Mouse (Mus musculus): ENCODE data around the gene Carnmt1. TPM values are rescaled to one million over a fixed set of nuclear protein-coding genes. Genes with fewer than 3 reads are reported as not detected.
"Not testable (repeated sequence)": the region's sequence is repeated elsewhere in the genome, so short reads cannot be mapped to it uniquely, and the experiment has no call there.

Gene Carnmt1
- polyA plus RNA-seq, 2 experiments: 7.7 to 23.0 TPM

GRCm38 (mm10) chr19:18708101-18708500 lies 37.5 kb downstream of the Carnmt1 start:
- no peak overlapping the region for H3K9ac ChIP-seq (replicated peaks)

GRCm38 (mm10) chr19:18710903-18711302 lies 40.3 kb downstream of the Carnmt1 start:
- H3K9ac ChIP-seq (replicated peaks): no peak overlapping the region
- DNase-seq (ENCODE audit: low read depth in 3 of 3, low spot score in 3 of 3) (no peak), ATAC-seq (ENCODE audit: insufficient read depth) (no peak)
- H3K4me2 ChIP-seq (ENCODE audit: low read depth): no peak overlapping the region
- H3K4me1 ChIP-seq (replicated peaks; ENCODE audit: control insufficient read depth in 2 of 2, insufficient read depth in 2 of 2, low read length in 1 of 2): peaks cover 17 to 24% of the 10 kb centered on the region in 2 experiments
- no peak overlapping the region for H3K4me3 ChIP-seq (ENCODE audit: insufficient read depth in 1 of 2, low read depth in 2 of 2, low read length in 2 of 2)
- no peaks in the 10 kb centered on the region for H3K9me3 ChIP-seq (ENCODE audit: control insufficient read depth, low read length)
- no peak for TF ChIP-seq EP300 (IDR thresholded peaks at IDR 0.05; ENCODE audit: low read depth)
- TF ChIP-seq CTCF (IDR thresholded peaks at IDR 0.05; ENCODE audit: low read depth): no peak
- H3K27me3 ChIP-seq (ENCODE audit: control insufficient read depth, insufficient read depth, low read length): no peaks in the 10 kb centered on the region
- 83% methylated on average over 6 of the region's 6 CpGs for WGBS (ENCODE audit: insufficient replicate concordance)
- peaks cover 4% of the 10 kb centered on the region for H3K36me3 ChIP-seq (replicated peaks; ENCODE audit: control insufficient read depth, insufficient read depth, low read depth)
- H3K27ac ChIP-seq: no peak overlapping the region

More at GRCm38 (mm10) chr19:18708101-18708500, 37.5 kb downstream of the Carnmt1 start:
- Histone ChIP-seq H3K4me3 (ENCODE audit: insufficient read depth in 1 of 2, low read depth in 2 of 2, low read length in 2 of 2) (no peak overlapping the region), H3K9me3 (ENCODE audit: control insufficient read depth, low read length) (no peaks in the 10 kb centered on the region), H3K4me2 (ENCODE audit: low read depth) (no peak overlapping the region), H3K27ac (no peak overlapping the region), H3K4me1 (replicated peaks; ENCODE audit: control insufficient read depth in 2 of 2, insufficient read depth in 2 of 2, low read length in 1 of 2) (peaks cover 10 to 11% of the 10 kb centered on the region in 2 experiments), H3K36me3 (replicated peaks; ENCODE audit: control insufficient read depth, insufficient read depth, low read depth) (no peaks in the 10 kb centered on the region), H3K27me3 (ENCODE audit: control insufficient read depth, insufficient read depth, low read length) (no peaks in the 10 kb centered on the region)
- ATAC-seq (ENCODE audit: insufficient read depth): no peak
- TF ChIP-seq CTCF (IDR thresholded peaks at IDR 0.05; ENCODE audit: low read depth): no peak
- no peak for TF ChIP-seq EP300 (IDR thresholded peaks at IDR 0.05; ENCODE audit: low read depth)
- no peak for DNase-seq (ENCODE audit: low read depth in 3 of 3, low spot score in 3 of 3)

GRCm38 (mm10) chr19:18711589-18711988 lies 41.0 kb downstream of the Carnmt1 start:
- H3K27me3 ChIP-seq (ENCODE audit: control insufficient read depth, insufficient read depth, low read length): no peaks in the 10 kb centered on the region
- H3K4me3 ChIP-seq (ENCODE audit: insufficient read depth in 1 of 2, low read depth in 2 of 2, low read length in 2 of 2): peak overlapping the region; percentile 65 to 95; a peak in 3 of 4 replicates
- ATAC-seq (ENCODE audit: insufficient read depth) (no peak), DNase-seq (ENCODE audit: low read depth in 3 of 3, low spot score in 3 of 3) (no peak)
- H3K4me1 ChIP-seq (replicated peaks; ENCODE audit: control insufficient read depth in 2 of 2, insufficient read depth in 2 of 2, low read length in 1 of 2): peaks cover 17 to 24% of the 10 kb centered on the region in 2 experiments
- WGBS (ENCODE audit: insufficient replicate concordance): 76% methylated on average over 9 of the region's 9 CpGs
- peak overlapping the region; percentile 78 for H3K4me2 ChIP-seq (ENCODE audit: low read depth)
- peak overlapping the region; percentile 88; the same call in 1 of the 2 replicates for H3K9ac ChIP-seq (replicated peaks)
- H3K36me3 ChIP-seq (replicated peaks; ENCODE audit: control insufficient read depth, insufficient read depth, low read depth): peaks cover 4% of the 10 kb centered on the region
- H3K9me3 ChIP-seq (ENCODE audit: control insufficient read depth, low read length): no peaks in the 10 kb centered on the region
- TF ChIP-seq EP300 (IDR thresholded peaks at IDR 0.05; ENCODE audit: low read depth) (no peak), CTCF (IDR thresholded peaks at IDR 0.05; ENCODE audit: low read depth) (no peak)
- peak overlapping the region; percentile 98 for H3K27ac ChIP-seq

- peak overlapping the region; percentile 98 for H3K27ac ChIP-seq
- TF ChIP-seq CTCF (IDR thresholded peaks at IDR 0.05; ENCODE audit: low read depth) (no peak), EP300 (IDR thresholded peaks at IDR 0.05; ENCODE audit: low read depth) (peak; percentile 60)
- DNase-seq (ENCODE audit: low read depth in 3 of 3, low spot score in 3 of 3): peak; percentile 38 to 56 (median 47)
- WGBS (ENCODE audit: insufficient replicate concordance): 23% methylated on average over 16 of the region's 16 CpGs
- H3K9ac ChIP-seq (replicated peaks): peak overlapping the region; percentile 88
- H3K27me3 ChIP-seq (ENCODE audit: control insufficient read depth, insufficient read depth, low read length): no peaks in the 10 kb centered on the region
- peaks cover 8% of the 10 kb centered on the region for H3K36me3 ChIP-seq (replicated peaks; ENCODE audit: control insufficient read depth, insufficient read depth, low read depth)
- H3K4me3 ChIP-seq (ENCODE audit: insufficient read depth in 1 of 2, low read depth in 2 of 2, low read length in 2 of 2): peak overlapping the region; percentile 65 to 95
- peak overlapping the region; percentile 78 for H3K4me2 ChIP-seq (ENCODE audit: low read depth)
- no peaks in the 10 kb centered on the region for H3K9me3 ChIP-seq (ENCODE audit: control insufficient read depth, low read length)
- ATAC-seq (ENCODE audit: insufficient read depth): no peak
- peaks cover 17 to 24% of the 10 kb centered on the region in 2 experiments for H3K4me1 ChIP-seq (replicated peaks; ENCODE audit: control insufficient read depth in 2 of 2, insufficient read depth in 2 of 2, low read length in 1 of 2)
Measured at GRCm38 (mm10) chr19:18712153-18712865, 41.7 kb downstream of the Carnmt1 start.

GRCm38 (mm10) chr19:18712866-18713300 lies 42.3 kb downstream of the Carnmt1 start, which contains the start of gene D030056L22Rik:
D030056L22Rik (plus strand) TSS chr19:18713193.
- H3K36me3 ChIP-seq (replicated peaks; ENCODE audit: control insufficient read depth, insufficient read depth, low read depth): peaks cover 12% of the 10 kb centered on the region
- no peaks in the 10 kb centered on the region for H3K27me3 ChIP-seq (ENCODE audit: control insufficient read depth, insufficient read depth, low read length)
- H3K27ac ChIP-seq: peak within 1 kb of the TSS; percentile 98
- H3K4me2 ChIP-seq (ENCODE audit: low read depth): peak within 1 kb of the TSS; percentile 87
- peak; percentile 96 to 97 (median 96) for DNase-seq (ENCODE audit: low read depth in 3 of 3, low spot score in 3 of 3)
- ATAC-seq (ENCODE audit: insufficient read depth): peak; percentile 94
- H3K4me1 ChIP-seq (replicated peaks; ENCODE audit: control insufficient read depth in 2 of 2, insufficient read depth in 2 of 2, low read length in 1 of 2): peaks cover 17 to 24% of the 10 kb centered on the region in 2 experiments
- no peaks in the 10 kb centered on the region for H3K9me3 ChIP-seq (ENCODE audit: control insufficient read depth, low read length)
- peak within 1 kb of the TSS; percentile 99 for H3K9ac ChIP-seq (replicated peaks)
- WGBS (ENCODE audit: insufficient replicate concordance): under 1% methylated on average over 48 of the region's 49 CpGs
- H3K4me3 ChIP-seq (ENCODE audit: insufficient read depth in 1 of 2, low read depth in 2 of 2, low read length in 2 of 2): peak within 1 kb of the TSS; percentile 89 to 95
- peak; percentile 89 for TF ChIP-seq CTCF (IDR thresholded peaks at IDR 0.05; ENCODE audit: low read depth)
- 0 out of 2 replicates have a peak, but pooled peaks have one; percentile 39 for TF ChIP-seq EP300 (IDR thresholded peaks at IDR 0.05; ENCODE audit: low read depth)

GRCm38 (mm10) chr19:18713357-18713756 lies 42.8 kb downstream of the Carnmt1 start:
- WGBS (ENCODE audit: insufficient replicate concordance): under 1% methylated on average over 39 of the region's 46 CpGs
- Histone ChIP-seq H3K27ac (peak overlapping the region; percentile 58), H3K9ac (replicated peaks) (peak overlapping the region; percentile 99), H3K4me2 (ENCODE audit: low read depth) (peak overlapping the region; percentile 87), H3K4me1 (replicated peaks; ENCODE audit: control insufficient read depth in 2 of 2, insufficient read depth in 2 of 2, low read length in 1 of 2) (peaks cover 17 to 24% of the 10 kb centered on the region in 2 experiments), H3K36me3 (replicated peaks; ENCODE audit: control insufficient read depth, insufficient read depth, low read depth) (peaks cover 17% of the 10 kb centered on the region), H3K4me3 (ENCODE audit: insufficient read depth in 1 of 2, low read depth in 2 of 2, low read length in 2 of 2) (peak overlapping the region; percentile 89 to 95)
- peak; percentile 48 for ATAC-seq (ENCODE audit: insufficient read depth)
- not testable (repeated sequence) for H3K27me3 ChIP-seq (ENCODE audit: control insufficient read depth, insufficient read depth, low read length); H3K9me3 ChIP-seq (ENCODE audit: control insufficient read depth, low read length); DNase-seq (ENCODE audit: low read depth in 3 of 3, low spot score in 3 of 3)

Measured in liver, embryonic 14.5 days (tissue).